Mouse (Mus musculus) neural tube, embryonic 14.5 days (tissue): ENCODE measurements around the gene Lyzl4. TPM values are rescaled to one million over a fixed set of nuclear protein-coding genes. Genes with fewer than 3 reads are reported as not detected.
"Not testable (repeated sequence)": the region's sequence is repeated elsewhere in the genome, so short reads cannot be mapped to it uniquely, and the experiment has no call there.

Source experiments
- ATAC-seq: fragments of 200-750 bp; cut with Nextera tagmentation; 2 replicates; pipeline ENCODE4 v1.8.0; 2017; ENCODE audit warnings: low read depth, mild to moderate bottlenecking, moderate TSS enrichment, moderate library complexity
- H3K27ac ChIP-seq: fragments of 300-500 bp; sonication (generic); 2 replicates; pipeline ENCODE4 v1.5.1; 2014; ENCODE audit warnings: low read depth, mild to moderate bottlenecking, control low read depth, low read length, moderate library complexity, mixed read lengths
- H3K27me3 ChIP-seq: fragments of 300-500 bp; sonication (generic); 2 replicates; pipeline ENCODE4 v1.6.1; 2014; ENCODE audit warnings: low read length; ENCODE audit not compliant: control insufficient read depth, insufficient read depth
- H3K36me3 ChIP-seq: fragments of 300-500 bp; sonication (generic); 2 replicates; pipeline ENCODE4 v1.6.1; 2014; ENCODE audit warnings: low read length, mixed read lengths; ENCODE audit not compliant: control insufficient read depth, insufficient read depth
- H3K4me1 ChIP-seq: fragments of 300-500 bp; sonication (generic); 2 replicates; pipeline ENCODE4 v1.6.1; 2014; ENCODE audit warnings: low read length; ENCODE audit not compliant: control insufficient read depth, insufficient read depth
- H3K4me2 ChIP-seq: fragments of 300-500 bp; sonication (generic); 2 replicates; pipeline ENCODE4 v1.6.1; 2014; ENCODE audit warnings: mild to moderate bottlenecking, low read depth, low read length, control low read depth
- H3K4me3 ChIP-seq: fragments of 300-500 bp; sonication (generic); 2 replicates; pipeline ENCODE4 v1.5.1; 2014; ENCODE audit warnings: low read depth, low read length, control low read depth, mixed read lengths
- H3K9ac ChIP-seq: fragments of 300-500 bp; sonication (generic); replicated peaks from 2 replicates; pipeline ENCODE4 v1.6.1; 2014; ENCODE audit warnings: low read depth, mild to moderate bottlenecking, control low read depth, low read length, mixed read lengths
- H3K9me3 ChIP-seq: fragments of 300-500 bp; sonication (generic); 2 replicates; pipeline ENCODE4 v1.6.1; 2016; ENCODE audit warnings: low read length; ENCODE audit not compliant: control insufficient read depth
- WGBS: fragments of 180-500 bp; shearing (Covaris S2); extraction: QIAGEN DNeasy Blood & Tissue Kit; methylation state at CpG from one replicate; pipeline ENCODE4 v1.1.7; 2014; 5-methylcytosine and 5-hydroxymethylcytosine counted together
- polyA plus RNA-seq: library from polyadenylated mRNA; unstranded; fragments of >200 nt; fragmentation: Nextera tagmentation; extraction: Ambion mirVana; gene quantifications from 2 replicates; pipeline ENCODE4 v1.2.1, GENCODE M21; 2014

The Lyzl4 gene
- polyA plus RNA-seq, 1 experiment from 2014 or later: not detected

GRCm38 (mm10) chr9:121600201-121600860, 41.6 kb downstream of the Lyzl4 start:
- ATAC-seq: no peak
- no peaks in the 10 kb centered on the region for H3K9me3 ChIP-seq
- H3K36me3 ChIP-seq: no peaks in the 10 kb centered on the region
- no peak overlapping the region for H3K9ac ChIP-seq
- H3K4me1 ChIP-seq: no peaks in the 10 kb centered on the region
- H3K4me3 ChIP-seq: no peak overlapping the region
- no peak overlapping the region for H3K4me2 ChIP-seq
- no peak overlapping the region for H3K27ac ChIP-seq
- no peaks in the 10 kb centered on the region for H3K27me3 ChIP-seq
- WGBS: 63% methylated on average over 13 of the region's 13 CpGs

GRCm38 (mm10) chr9:121599551-121599950, 42.3 kb downstream of the Lyzl4 start:
- Histone ChIP-seq H3K9ac (no peak overlapping the region), H3K36me3 (no peaks in the 10 kb centered on the region), H3K4me3 (no peak overlapping the region), H3K27ac (no peak overlapping the region), H3K4me2 (no peak overlapping the region), H3K4me1 (no peaks in the 10 kb centered on the region), H3K9me3 (no peaks in the 10 kb centered on the region), H3K27me3 (no peaks in the 10 kb centered on the region)
- no peak for ATAC-seq
- WGBS: 79% methylated on average over 6 of the region's 6 CpGs

DNA sequence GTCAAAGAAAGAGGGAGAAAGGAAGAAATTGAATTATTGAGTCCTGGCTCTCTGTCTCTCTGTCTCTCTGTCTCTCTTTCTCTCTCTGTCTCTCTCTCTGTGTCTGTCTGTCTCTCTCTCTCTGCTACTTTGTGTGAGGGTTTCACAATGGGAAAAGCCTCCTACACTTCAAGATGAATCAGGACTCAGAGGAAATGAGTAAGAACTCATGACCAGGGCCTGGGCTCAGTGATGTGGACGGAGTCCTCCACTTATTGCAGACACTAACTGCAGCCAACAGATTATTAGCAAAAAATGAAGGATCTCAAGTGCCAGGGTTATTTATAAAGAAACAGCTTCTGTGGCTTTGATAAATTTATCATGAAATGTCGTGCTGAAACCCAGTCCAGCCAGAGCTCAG, 43.8 kb downstream of the Lyzl4 start:
- Histone ChIP-seq H3K27ac (no peak overlapping the region), H3K4me2 (no peak overlapping the region), H3K4me1 (no peaks in the 10 kb centered on the region), H3K9ac (no peak overlapping the region), H3K27me3 (no peaks in the 10 kb centered on the region), H3K36me3 (no peaks in the 10 kb centered on the region), H3K4me3 (no peak overlapping the region), H3K9me3 (no peaks in the 10 kb centered on the region)
- 91% methylated on average over 2 of the region's 2 CpGs for WGBS
- no peak for ATAC-seq

DNA sequence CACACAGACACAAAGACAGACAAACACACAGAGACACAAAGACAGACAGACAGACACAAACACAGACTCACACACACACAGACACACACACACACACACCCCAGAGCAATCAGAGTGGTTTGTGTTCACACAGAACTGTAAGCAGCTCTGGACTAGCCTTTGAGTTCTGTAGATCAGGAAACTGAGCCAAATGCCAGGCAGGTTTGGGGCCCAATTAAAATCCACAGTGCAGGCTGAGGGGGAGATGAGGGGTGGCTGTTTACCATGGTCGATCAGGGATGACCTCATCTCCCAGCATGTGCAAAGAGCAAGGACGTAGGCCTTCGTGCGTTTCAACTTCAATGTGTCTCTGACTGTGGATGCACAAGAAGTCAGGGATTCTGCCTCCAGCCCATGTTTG, 47.1 kb downstream of the Lyzl4 start:
- 59% methylated on average over 4 of the region's 4 CpGs for WGBS
- H3K4me3 ChIP-seq: no peak overlapping the region
- no peaks in the 10 kb centered on the region for H3K36me3 ChIP-seq
- no peak overlapping the region for H3K4me2 ChIP-seq
- H3K27me3 ChIP-seq: no peaks in the 10 kb centered on the region
- no peaks in the 10 kb centered on the region for H3K9me3 ChIP-seq
- ATAC-seq: no peak
- H3K9ac ChIP-seq: no peak overlapping the region
- H3K27ac ChIP-seq: no peak overlapping the region
- H3K4me1 ChIP-seq: no peaks in the 10 kb centered on the region

- H3K4me3 ChIP-seq, H3K9me3 ChIP-seq, H3K36me3 ChIP-seq, H3K27me3 ChIP-seq, H3K4me1 ChIP-seq, ATAC-seq, H3K27ac ChIP-seq, H3K9ac ChIP-seq, H3K4me2 ChIP-seq: not testable (repeated sequence)
- 89% methylated on average over 3 of the region's 3 CpGs for WGBS
Measured at GRCm38 (mm10) chr9:121593768-121594167, 48.1 kb downstream of the Lyzl4 start.

DNA sequence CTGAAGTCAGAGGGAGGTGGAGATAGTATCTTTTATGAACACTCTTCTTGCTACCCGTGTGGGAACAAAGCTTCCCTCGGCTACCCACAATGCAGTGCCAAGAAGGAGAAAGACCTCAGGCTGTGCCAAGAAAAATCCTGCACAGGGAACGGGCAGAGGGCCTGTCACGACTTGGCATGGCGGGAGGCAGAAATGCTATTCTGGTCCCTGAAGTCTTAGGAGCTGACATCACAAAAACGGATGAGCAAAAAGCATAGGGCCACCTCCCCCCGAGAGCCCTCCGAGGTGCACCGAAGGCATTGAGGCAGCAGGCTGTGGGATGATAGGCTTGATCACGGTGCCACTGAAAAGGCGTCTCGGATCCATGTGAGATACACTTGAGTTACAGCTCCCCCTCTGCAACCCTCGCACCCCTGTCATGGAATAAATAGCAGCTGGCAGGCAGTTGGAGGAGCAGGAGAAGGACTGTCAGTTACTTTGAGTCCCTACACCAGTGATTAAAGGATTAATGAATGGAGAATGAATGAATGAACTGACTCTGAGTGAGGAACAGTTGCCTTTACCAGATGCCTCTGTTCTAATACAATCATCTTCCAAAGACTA, 48.8 kb downstream of the Lyzl4 start:
- Histone ChIP-seq H3K4me3 (no peak overlapping the region), H3K27me3 (no peaks in the 10 kb centered on the region), H3K9me3 (0 out of 2 replicates have a peak, but pooled peaks cover 6% of the 10 kb centered on the region), H3K27ac (no peak overlapping the region), H3K4me1 (no peaks in the 10 kb centered on the region), H3K4me2 (no peak overlapping the region), H3K36me3 (no peaks in the 10 kb centered on the region), H3K9ac (no peak overlapping the region)
- WGBS: 74% methylated on average over 13 of the region's 13 CpGs
- ATAC-seq: no peak

- H3K9me3 ChIP-seq: 0 out of 2 replicates have a peak, but pooled peaks cover 6% of the 10 kb centered on the region
- no peak for ATAC-seq
- H3K9ac ChIP-seq: no peak overlapping the region
- no peak overlapping the region for H3K4me2 ChIP-seq
- H3K27ac ChIP-seq: no peak overlapping the region
- H3K4me3 ChIP-seq: no peak overlapping the region
- no peaks in the 10 kb centered on the region for H3K4me1 ChIP-seq
- WGBS: 59% methylated on average over 2 of the region's 2 CpGs
- no peaks in the 10 kb centered on the region for H3K36me3 ChIP-seq
- no peaks in the 10 kb centered on the region for H3K27me3 ChIP-seq
Measured at GRCm38 (mm10) chr9:121589533-121589932, 52.4 kb downstream of the Lyzl4 start.

DNA sequence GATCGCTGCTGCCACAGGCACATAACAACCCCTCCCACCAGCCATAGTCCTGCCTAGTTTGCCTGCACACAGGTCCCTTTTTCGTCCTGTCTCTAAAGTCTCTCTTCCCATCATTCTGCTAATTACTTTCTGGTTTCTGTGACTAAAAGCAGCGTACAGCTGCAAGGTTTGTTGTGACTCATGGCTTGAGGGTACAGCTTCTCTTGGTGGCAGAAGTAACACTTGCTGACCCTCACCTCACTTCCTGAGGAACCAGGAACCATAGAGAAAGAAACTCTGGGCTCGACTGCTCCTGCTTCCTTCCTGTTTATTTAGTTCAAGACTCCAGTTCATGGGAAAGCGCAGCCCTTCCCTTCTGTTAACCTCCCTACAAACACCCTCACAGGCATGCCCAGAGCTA, 67.5 kb downstream of the Lyzl4 start:
- Histone ChIP-seq H3K9me3 (no peaks in the 10 kb centered on the region), H3K9ac (no peak overlapping the region), H3K27ac (no peak overlapping the region), H3K36me3 (no peaks in the 10 kb centered on the region), H3K4me1 (no peaks in the 10 kb centered on the region), H3K27me3 (no peaks in the 10 kb centered on the region), H3K4me2 (no peak overlapping the region), H3K4me3 (no peak overlapping the region)
- WGBS: 80% methylated on average over 5 of the region's 5 CpGs
- no peak for ATAC-seq

- Histone ChIP-seq H3K4me2 (no peak overlapping the region), H3K9ac (no peak overlapping the region), H3K27me3 (no peaks in the 10 kb centered on the region), H3K27ac (no peak overlapping the region), H3K9me3 (no peaks in the 10 kb centered on the region), H3K4me3 (no peak overlapping the region), H3K4me1 (no peaks in the 10 kb centered on the region), H3K36me3 (no peaks in the 10 kb centered on the region)
- ATAC-seq: no peak
- WGBS: 7% methylated on average over 1 of the region's 1 CpGs
Measured at GRCm38 (mm10) chr9:121568451-121568850, 73.4 kb downstream of the Lyzl4 start.
